Mouse (Mus musculus): ENCODE measurements around the gene Il23r. TPM values are rescaled to one million over a fixed set of nuclear protein-coding genes. Genes with fewer than 3 reads are reported as not detected.

The Il23r gene
- polyA plus RNA-seq, 1 experiment, result not detected

DNA sequence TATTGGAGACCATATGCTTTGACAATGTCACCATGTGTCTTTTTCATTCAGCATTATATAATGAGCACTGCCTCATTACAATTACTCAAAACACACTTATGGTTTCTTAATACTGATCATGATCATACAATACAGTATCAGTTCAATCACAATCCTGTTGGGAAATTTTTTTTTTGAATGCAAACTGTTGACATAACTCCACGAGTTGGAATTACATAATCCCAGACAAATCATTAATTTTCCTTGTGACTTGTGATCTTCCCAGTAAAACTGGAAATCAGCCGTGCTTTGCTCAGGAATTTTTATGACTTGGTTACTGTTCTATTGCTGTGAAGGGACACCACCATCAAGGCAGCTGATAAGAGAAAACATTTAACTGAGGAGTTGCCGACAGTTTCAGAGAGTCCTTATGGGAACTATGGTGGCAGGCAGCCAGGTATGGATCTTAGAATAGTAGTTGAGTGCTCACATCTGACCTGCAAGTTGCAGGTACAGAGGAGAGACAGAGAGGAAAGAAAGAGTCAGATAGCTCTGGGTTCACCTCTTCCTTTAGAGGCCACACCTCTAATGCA is 53.8 kb downstream of the Il23r start:
- Histone ChIP-seq H3K4me3 (replicated peaks; ENCODE audit: control insufficient read depth, low read depth, low read length) (no peak overlapping the region), H3K4me1 (ENCODE audit: control insufficient read depth, insufficient read depth, low read length) (no peaks in the 10 kb centered on the region), H3K27ac (ENCODE audit: control insufficient read depth, insufficient read depth, low read depth, low read length, poor library complexity) (no peak overlapping the region)
- WGBS, result 69% methylated on average over 3 of the region's 3 CpGs
- TF ChIP-seq CTCF (IDR thresholded peaks at IDR 0.05; ENCODE audit: control insufficient read depth, insufficient read depth, low read length) (no peak), POLR2A (IDR thresholded peaks at IDR 0.05; ENCODE audit: borderline replicate concordance, control insufficient read depth, low read depth, low read length) (no peak)

DNA sequence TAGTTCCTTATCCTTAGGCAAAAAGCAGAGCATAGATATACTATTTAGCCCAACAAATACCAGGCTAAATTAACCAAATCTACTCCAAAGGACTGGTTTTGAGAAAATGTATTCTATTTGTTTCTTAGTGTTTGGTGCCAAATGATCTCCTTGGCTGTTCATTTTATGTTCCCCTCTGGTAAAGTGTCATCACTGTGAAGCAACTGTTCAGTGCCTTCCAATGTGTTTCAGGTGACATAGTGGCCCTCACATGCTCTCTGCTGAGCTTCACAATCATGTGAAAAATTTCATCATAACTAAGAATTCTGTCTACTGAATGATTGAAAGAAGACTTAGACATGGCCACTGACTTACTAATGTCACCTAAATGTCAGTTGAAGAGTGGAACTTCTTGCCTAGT is 54.6 kb downstream of the Il23r start:
- TF ChIP-seq CTCF (IDR thresholded peaks at IDR 0.05; ENCODE audit: control insufficient read depth, insufficient read depth, low read length), result no peak
- TF ChIP-seq POLR2A (IDR thresholded peaks at IDR 0.05; ENCODE audit: borderline replicate concordance, control insufficient read depth, low read depth, low read length), result no peak
- Histone ChIP-seq H3K27ac (ENCODE audit: control insufficient read depth, insufficient read depth, low read depth, low read length, poor library complexity) (no peak overlapping the region), H3K4me3 (replicated peaks; ENCODE audit: control insufficient read depth, low read depth, low read length) (no peak overlapping the region), H3K4me1 (ENCODE audit: control insufficient read depth, insufficient read depth, low read length) (no peaks in the 10 kb centered on the region)

DNA sequence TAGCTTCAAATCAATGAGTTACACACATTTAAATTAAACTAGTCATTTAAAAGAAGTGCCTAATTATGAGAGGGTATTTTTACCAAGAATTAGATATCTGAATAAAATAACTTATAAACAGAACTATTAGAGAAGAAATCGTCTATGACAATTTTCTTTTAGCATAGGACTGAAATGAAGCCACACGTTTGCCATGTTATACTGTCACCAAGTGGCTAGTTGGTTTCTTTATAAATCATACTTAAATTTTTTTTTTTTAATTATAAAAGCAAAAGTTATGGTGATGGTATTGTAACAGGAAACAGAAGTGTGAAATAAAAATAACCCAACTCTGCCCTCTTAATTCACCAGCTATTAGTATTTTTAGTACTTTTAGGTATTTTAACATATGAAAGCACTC is 55.4 kb downstream of the Il23r start:
- Histone ChIP-seq H3K4me3 (replicated peaks; ENCODE audit: control insufficient read depth, low read depth, low read length) (no peak overlapping the region), H3K4me1 (ENCODE audit: control insufficient read depth, insufficient read depth, low read length) (no peaks in the 10 kb centered on the region), H3K27ac (ENCODE audit: control insufficient read depth, insufficient read depth, low read depth, low read length, poor library complexity) (no peak overlapping the region)
- TF ChIP-seq CTCF (IDR thresholded peaks at IDR 0.05; ENCODE audit: control insufficient read depth, insufficient read depth, low read length), result no peak
- TF ChIP-seq POLR2A (IDR thresholded peaks at IDR 0.05; ENCODE audit: borderline replicate concordance, control insufficient read depth, low read depth, low read length), result no peak
- 40% methylated on average over 2 of the region's 2 CpGs for WGBS

- Histone ChIP-seq H3K4me1 (ENCODE audit: control insufficient read depth, insufficient read depth, low read length) (no peaks in the 10 kb centered on the region), H3K27ac (ENCODE audit: control insufficient read depth, insufficient read depth, low read depth, low read length, poor library complexity) (no peak overlapping the region), H3K4me3 (replicated peaks; ENCODE audit: control insufficient read depth, low read depth, low read length) (no peak overlapping the region)
- 77% methylated on average over 1 of the region's 1 CpGs for WGBS
- TF ChIP-seq CTCF (IDR thresholded peaks at IDR 0.05; ENCODE audit: control insufficient read depth, insufficient read depth, low read length), result no peak
- no peak for TF ChIP-seq POLR2A (IDR thresholded peaks at IDR 0.05; ENCODE audit: borderline replicate concordance, control insufficient read depth, low read depth, low read length)
Observed at GRCm38 (mm10) chr6:67435711-67436110, 55.9 kb downstream of the Il23r start.

DNA sequence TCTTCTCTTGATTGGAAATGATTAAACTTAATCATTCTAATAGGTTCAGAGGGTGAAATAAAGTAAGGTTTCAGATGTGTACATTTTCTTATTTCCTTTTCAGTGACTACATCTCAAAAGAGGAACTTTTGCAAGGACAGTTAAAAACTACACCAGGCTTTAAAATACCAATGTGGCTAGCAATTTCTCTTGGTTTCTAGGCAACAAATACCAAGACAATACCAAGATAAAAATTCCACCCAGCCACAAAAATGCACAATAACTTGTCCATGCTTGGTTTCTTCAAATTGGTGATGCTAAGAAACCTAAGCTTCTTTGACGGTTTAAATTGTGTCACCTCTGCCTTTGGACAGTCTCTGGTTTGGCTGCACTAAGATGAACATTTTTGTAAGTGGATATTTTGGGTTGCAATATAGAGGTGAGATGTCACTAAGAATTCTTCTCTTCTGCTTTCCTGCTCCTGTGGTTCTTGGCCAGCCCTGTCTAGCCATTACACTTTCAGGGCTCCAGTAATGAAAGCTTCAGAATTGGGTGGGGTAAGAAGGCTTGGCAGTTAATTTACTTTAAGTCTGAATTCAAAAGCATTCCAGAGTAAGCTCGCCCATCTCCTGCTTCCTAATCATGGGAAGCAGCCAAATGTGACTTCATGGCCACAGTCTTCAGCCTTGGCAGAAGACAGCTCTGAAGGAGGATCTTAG is 56.8 kb downstream of the Il23r start:
- H3K4me3 ChIP-seq (replicated peaks; ENCODE audit: control insufficient read depth, low read depth, low read length), result no peak overlapping the region
- TF ChIP-seq POLR2A (IDR thresholded peaks at IDR 0.05; ENCODE audit: borderline replicate concordance, control insufficient read depth, low read depth, low read length) (no peak), CTCF (IDR thresholded peaks at IDR 0.05; ENCODE audit: control insufficient read depth, insufficient read depth, low read length) (no peak)
- WGBS, result 43% methylated on average over 2 of the region's 2 CpGs
- H3K27ac ChIP-seq (ENCODE audit: control insufficient read depth, insufficient read depth, low read depth, low read length, poor library complexity), result no peak overlapping the region
- H3K4me1 ChIP-seq (ENCODE audit: control insufficient read depth, insufficient read depth, low read length), result no peaks in the 10 kb centered on the region

DNA sequence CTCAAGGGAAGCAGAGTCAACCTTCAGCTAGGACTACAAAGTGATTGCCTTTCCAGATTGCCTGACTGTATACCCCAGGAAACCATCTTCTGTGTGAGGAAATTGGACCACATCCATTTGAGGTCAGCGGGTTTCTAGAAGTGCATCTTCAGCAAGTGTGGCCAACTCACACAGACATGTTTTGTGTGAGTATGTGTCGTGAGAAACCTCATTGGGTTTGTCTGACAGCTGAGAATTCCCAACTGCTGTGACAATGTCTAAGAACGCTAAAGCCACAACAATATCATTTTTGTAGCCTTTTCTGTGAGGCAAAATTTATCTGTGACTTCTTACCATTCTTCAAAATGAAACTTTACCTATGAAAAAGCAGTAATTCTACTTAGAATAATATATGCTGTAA is 59.8 kb downstream of the Il23r start:
- Histone ChIP-seq H3K27ac (ENCODE audit: control insufficient read depth, insufficient read depth, low read depth, low read length, poor library complexity) (no peak overlapping the region), H3K4me1 (ENCODE audit: control insufficient read depth, insufficient read depth, low read length) (no peaks in the 10 kb centered on the region), H3K4me3 (replicated peaks; ENCODE audit: control insufficient read depth, low read depth, low read length) (no peak overlapping the region)
- TF ChIP-seq POLR2A (IDR thresholded peaks at IDR 0.05; ENCODE audit: borderline replicate concordance, control insufficient read depth, low read depth, low read length), result no peak
- no peak for TF ChIP-seq CTCF (IDR thresholded peaks at IDR 0.05; ENCODE audit: control insufficient read depth, insufficient read depth, low read length)
- WGBS, result 54% methylated on average over 3 of the region's 3 CpGs

- no peaks in the 10 kb centered on the region for H3K4me1 ChIP-seq (ENCODE audit: control insufficient read depth, insufficient read depth, low read length)
- WGBS, result 50% methylated on average over 5 of the region's 5 CpGs
- no peak overlapping the region for H3K4me3 ChIP-seq (replicated peaks; ENCODE audit: control insufficient read depth, low read depth, low read length)
- no peak for TF ChIP-seq POLR2A (IDR thresholded peaks at IDR 0.05; ENCODE audit: borderline replicate concordance, control insufficient read depth, low read depth, low read length)
- TF ChIP-seq CTCF (IDR thresholded peaks at IDR 0.05; ENCODE audit: control insufficient read depth, insufficient read depth, low read length), result no peak
- no peak overlapping the region for H3K27ac ChIP-seq (ENCODE audit: control insufficient read depth, insufficient read depth, low read depth, low read length, poor library complexity)
Observed at GRCm38 (mm10) chr6:67421761-67422160, 69.9 kb downstream of the Il23r start.

GRCm38 (mm10) chr6:67416557-67416956 is 75.1 kb downstream of the Il23r start:
- Histone ChIP-seq H3K27ac (ENCODE audit: control insufficient read depth, insufficient read depth, low read depth, low read length, poor library complexity) (no peak overlapping the region), H3K4me3 (replicated peaks; ENCODE audit: control insufficient read depth, low read depth, low read length) (no peak overlapping the region), H3K4me1 (ENCODE audit: control insufficient read depth, insufficient read depth, low read length) (peaks cover 2% of the 10 kb centered on the region)
- 27% methylated on average over 3 of the region's 3 CpGs for WGBS
- no peak for TF ChIP-seq CTCF (IDR thresholded peaks at IDR 0.05; ENCODE audit: control insufficient read depth, insufficient read depth, low read length)
- no peak for TF ChIP-seq POLR2A (IDR thresholded peaks at IDR 0.05; ENCODE audit: borderline replicate concordance, control insufficient read depth, low read depth, low read length)
